In genomic region chr10:37194131-37194797, GRCm38 (mm10) we compare ENCODE assay signal across 9 mouse cellular contexts. TPM values are rescaled to one million over a fixed set of nuclear protein-coding genes. Genes with fewer than 3 reads are reported as not detected.
DNase-seq lines count a peak whose midpoint lies in the region; ATAC-seq lines count a peak whose summit lies in the region.
"Had no signal": no experiment of that assay in that cellular context is flagged by ENCODE, and none has a peak within 500 bp of the region (broad histone marks: within the 10 kb centered on the region; RNA-seq: fewer than 3 reads in every experiment).

No protein-coding gene starts in this region.

- no peaks in the 10 kb centered on the region for H3K36me3 ChIP-seq in heart, embryonic 12.5 days
- H3K36me3 ChIP-seq in midbrain, embryonic 14.5 days (ENCODE audit: control insufficient read depth, insufficient read depth, low read length) = no peaks in the 10 kb centered on the region

- H3K27me3 ChIP-seq in heart, embryonic 12.5 days (replicated peaks) = no peaks in the 10 kb centered on the region
- H3K27me3 ChIP-seq in midbrain, embryonic 14.5 days (ENCODE audit: control insufficient read depth, insufficient read depth, low read length) = no peaks in the 10 kb centered on the region

- H3K9ac ChIP-seq in heart, embryonic 12.5 days = no peak overlapping the region
- no peak overlapping the region for H3K9ac ChIP-seq in midbrain, embryonic 14.5 days (replicated peaks; ENCODE audit: low read length)

- 70% methylated on average over 15 of the region's 15 CpGs for WGBS in heart, embryonic 12.5 days
- 94% methylated on average over 15 of the region's 15 CpGs for WGBS in midbrain, embryonic 14.5 days

- no peak overlapping the region for H3K4me2 ChIP-seq in heart, embryonic 12.5 days
- H3K4me2 ChIP-seq in midbrain, embryonic 14.5 days (ENCODE audit: low read length) = no peak overlapping the region

- H3K27ac ChIP-seq in heart, embryonic 12.5 days (ENCODE audit: poor library complexity, severe bottlenecking) = peak overlapping the region; percentile 34
- H3K27ac ChIP-seq in midbrain, embryonic 14.5 days (replicated peaks; ENCODE audit: low read depth, low read length) = no peak overlapping the region

- H3K4me1 ChIP-seq in heart, embryonic 12.5 days (replicated peaks) = no peaks in the 10 kb centered on the region
- no peaks in the 10 kb centered on the region for H3K4me1 ChIP-seq in midbrain, embryonic 14.5 days (ENCODE audit: control insufficient read depth, insufficient read depth, low read length)

- DNase-seq in cerebellum, postnatal 25 days = peak; percentile 23 to 51
- no peak for DNase-seq in cerebellum, adult 11 months
- DNase-seq in adrenal gland, postnatal 36 days = peak; percentile 24 to 55
- DNase-seq in lung, postnatal 14 days = peak; percentile 25
- DNase-seq in spleen, adult 12 weeks (ENCODE audit: low spot score) = no peak
- no peak for DNase-seq in midbrain, embryonic 14.5 days

- ATAC-seq in heart, embryonic 12.5 days (ENCODE audit: insufficient number of reproducible peaks, low FRiP score) = peak; percentile 72; the same call in 1 of the 2 replicates
- no peak for ATAC-seq in activated CD4-positive, CD25-positive, alpha-beta regulatory T cell, adult 4 months
- ATAC-seq in midbrain, embryonic 14.5 days (ENCODE audit: low FRiP score, low TSS enrichment) = no peak

- H3K4me3 ChIP-seq in heart, embryonic 12.5 days = no peak overlapping the region
- H3K4me3 ChIP-seq in midbrain, embryonic 14.5 days (replicated peaks; ENCODE audit: low read depth, low read length) = no peak overlapping the region
- H3K4me3 ChIP-seq: myocyte had no signal

- H3K9me3 ChIP-seq in heart, embryonic 12.5 days (replicated peaks) = no peaks in the 10 kb centered on the region
- no peaks in the 10 kb centered on the region for H3K9me3 ChIP-seq in midbrain, embryonic 14.5 days (ENCODE audit: control insufficient read depth, low read length)

RNA-seq across cellular contexts. Expression of gene Marcks, which starts 55.5 kb away (rescaled TPM):
- total RNA-seq in adrenal gland, postnatal 36 days (2021) = 10 to 100 TPM; 48.1 to 76.6 TPM
- 79.0 and 81.4 TPM in 2 replicates for polyA plus RNA-seq in heart, embryonic 12.5 days (2016; fragmentation: Nextera tagmentation; extraction: Ambion mirVana)
- polyA plus RNA-seq in activated CD4-positive, CD25-positive, alpha-beta regulatory T cell, adult 4 months (2017; shearing (Covaris generic)) = 1 to 10 TPM in 1 of 2 experiments, under 1 TPM in 1; 0.69 to 1.1 TPM
- 403 and 415 TPM in 2 replicates for polyA plus RNA-seq in midbrain, embryonic 14.5 days (2014; fragmentation: Nextera tagmentation; extraction: Ambion mirVana)

Comparison
In these comparisons a context has a peak if more than half of its experiments do, and no peak if none do; other contexts are left out.
1. DNase-seq: peak in cerebellum, postnatal 25 days (2 of 2), adrenal gland, postnatal 36 days (2 of 2) and lung, postnatal 14 days (single experiment); none in cerebellum, adult 11 months (single experiment), spleen, adult 12 weeks (single experiment) and midbrain, embryonic 14.5 days (single experiment).
2. RNA of gene Marcks, which starts 55.5 kb away (polyA plus RNA-seq): 403 to 415 TPM in midbrain, embryonic 14.5 days and 79.0 to 81.4 TPM in heart, embryonic 12.5 days; 0.69 to 1.1 TPM in activated CD4-positive, CD25-positive, alpha-beta regulatory T cell, adult 4 months; every median in the first group is over 10 times any median in the second.